Mouse (Mus musculus) left cerebral cortex, postnatal 4 days (tissue): ENCODE data around the gene Clcn2. TPM values are rescaled to one million over a fixed set of nuclear protein-coding genes. Genes with fewer than 3 reads are reported as not detected.

ENCODE experiments used
- DNase-seq: peaks from one replicate; pipeline ENCODE4 v3.0.0-alpha.2; 2022
- intact Hi-C: fragments of 180-260 bp; cut with DNase I; formaldehyde crosslinking; loops from one replicate; pipeline ENCODE4 v1.15.1; 2025
- total RNA-seq, 2 experiments: library from RNA; stranded (reverse); gene quantifications; 2 replicates each; pipeline ENCODE4 v1.2.3; 2021

Clcn2 gene
- 10 to 100 TPM; 38.8 to 40.3 TPM for total RNA-seq

DNA sequence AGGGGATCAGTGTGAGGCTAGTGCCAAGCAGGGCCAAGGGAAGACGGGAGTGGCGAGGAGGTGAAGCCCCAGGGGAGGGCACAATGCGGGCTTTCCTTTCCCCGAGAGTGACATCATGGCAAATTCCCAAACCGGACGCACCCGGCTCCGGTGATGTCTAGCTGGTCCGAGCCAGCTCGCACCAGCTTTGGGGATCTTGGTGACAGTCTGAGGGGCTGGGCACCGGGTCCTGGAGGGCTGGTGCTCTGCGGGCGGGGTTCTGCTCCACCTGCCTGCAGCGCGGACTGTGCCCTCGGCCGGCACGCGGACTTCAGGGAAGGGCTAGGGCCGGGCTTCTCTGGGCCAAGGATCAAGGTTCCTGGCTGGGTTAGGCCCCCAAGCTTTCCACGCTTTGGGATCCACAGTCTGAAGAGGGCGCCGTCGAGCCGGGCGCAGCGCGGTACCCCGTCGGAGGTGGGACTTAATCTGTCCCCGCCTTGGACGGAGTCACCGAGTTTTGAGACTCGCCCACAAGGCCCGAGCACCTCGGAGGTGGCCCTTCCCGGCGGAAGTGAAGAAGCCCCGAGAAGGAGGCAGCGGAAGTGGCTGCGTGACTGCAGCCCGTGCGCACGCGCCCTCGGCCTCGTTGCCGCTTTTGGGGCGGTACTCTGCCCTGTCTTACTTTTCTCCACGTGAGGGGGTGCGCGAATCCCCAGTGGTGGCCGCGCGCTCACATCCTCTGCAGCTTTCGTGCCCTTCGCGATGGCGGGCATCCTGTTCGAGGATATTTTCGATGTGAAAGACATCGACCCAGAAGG is at the start of gene Clcn2, which contains the start of gene Polr2h:
Clcn2 (minus strand) TSS at position 566 of the 797 bp plus-strand sequence.
Polr2h (plus strand) TSS at position 485 of the 797 bp plus-strand sequence.
- intact Hi-C loops: loop anchor here (5.0 kb wide), 1 partner anchor 475 kb away; no protein-coding TSS in a partner anchor
- DNase-seq: peak; percentile 97

- DNase-seq: peak; percentile 60
These were observed 47.7 kb upstream of the Clcn2 start for GRCm38 (mm10) chr16:20765244-20765643.

GRCm38 (mm10) chr16:20761681-20762080 is 44.1 kb upstream of the Clcn2 start:
- peak; percentile 66 for DNase-seq
- intact Hi-C loops: no loop called here

More at GRCm38 (mm10) chr16:20765244-20765643, 47.7 kb upstream of the Clcn2 start:
- intact Hi-C loops: no loop called here

DNA sequence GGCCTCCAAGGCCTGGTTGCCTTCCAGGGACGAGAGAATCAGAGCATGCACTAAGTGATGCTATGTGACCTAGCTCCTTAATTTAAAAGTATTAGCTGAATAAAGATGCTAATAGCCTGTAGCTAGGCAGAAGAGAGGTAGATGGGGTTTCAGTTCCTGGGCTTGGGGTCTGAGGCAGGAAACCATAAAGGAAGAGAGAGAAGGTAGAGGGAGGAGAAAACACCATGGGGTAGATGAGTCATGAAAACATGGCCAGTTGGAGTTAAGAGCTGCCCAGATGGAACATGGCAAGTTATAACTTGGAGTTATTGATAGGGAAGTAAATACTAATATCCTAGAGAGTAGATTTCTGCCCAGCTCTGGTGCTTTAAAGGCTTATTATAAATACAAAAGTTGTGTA is 39.8 kb upstream of the Clcn2 start:
- no peak for DNase-seq
- intact Hi-C loops: no loop called here

- intact Hi-C loops: no loop called here
- DNase-seq: no peak
These were observed 38.5 kb upstream of the Clcn2 start for GRCm38 (mm10) chr16:20756052-20756451.

GRCm38 (mm10) chr16:20750518-20750917 is 33.0 kb upstream of the Clcn2 start:
- DNase-seq: no peak
- intact Hi-C loops: no loop called here

DNA sequence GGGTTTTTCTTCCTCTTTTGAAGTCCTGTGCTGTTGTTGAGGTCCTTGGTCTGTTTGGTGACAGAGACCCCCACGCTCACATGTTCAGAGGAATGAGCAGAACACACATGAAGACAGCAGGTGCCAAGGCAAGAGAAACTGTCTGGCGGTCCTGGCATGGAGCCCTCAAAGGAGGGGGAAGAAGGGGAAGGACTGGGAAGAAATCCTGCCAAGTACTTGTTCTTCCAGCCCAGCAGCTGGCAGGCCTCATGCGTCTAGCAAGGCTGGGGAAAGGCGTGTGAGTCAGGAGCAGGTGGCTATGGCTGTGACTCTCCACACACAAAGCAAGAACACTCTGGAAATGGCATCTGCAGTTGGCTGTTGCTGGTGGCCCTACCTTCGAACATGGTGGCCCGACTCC is 29.1 kb upstream of the Clcn2 start:
- intact Hi-C loops: no loop called here

GRCm38 (mm10) chr16:20739845-20740244 is 22.3 kb upstream of the Clcn2 start:
- no peak for DNase-seq
- intact Hi-C loops: no loop called here

More for the DNA sequence above, 29.1 kb upstream of the Clcn2 start:
- peak; percentile 93 for DNase-seq

DNA sequence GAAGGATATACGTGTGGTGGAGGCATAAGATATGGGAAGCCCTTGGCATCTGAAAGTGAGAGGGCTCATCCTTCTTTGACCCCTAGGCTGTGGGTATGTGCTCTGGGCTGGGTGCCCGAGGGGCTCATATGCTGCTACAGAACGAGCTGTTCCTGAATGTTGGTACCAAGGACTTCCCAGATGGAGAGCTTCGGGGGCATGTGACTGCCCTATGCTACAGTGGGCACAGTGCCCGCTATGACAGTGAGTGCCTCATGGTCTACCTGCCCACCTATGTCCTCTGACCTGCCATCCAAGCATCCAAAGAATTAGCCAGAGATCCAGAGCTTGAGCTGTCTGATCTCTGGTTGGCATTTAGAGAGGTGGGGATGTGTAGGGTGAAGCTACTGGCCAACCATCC is 19.3 kb upstream of the Clcn2 start:
- DNase-seq: no peak
- intact Hi-C loops: no loop called here

DNA sequence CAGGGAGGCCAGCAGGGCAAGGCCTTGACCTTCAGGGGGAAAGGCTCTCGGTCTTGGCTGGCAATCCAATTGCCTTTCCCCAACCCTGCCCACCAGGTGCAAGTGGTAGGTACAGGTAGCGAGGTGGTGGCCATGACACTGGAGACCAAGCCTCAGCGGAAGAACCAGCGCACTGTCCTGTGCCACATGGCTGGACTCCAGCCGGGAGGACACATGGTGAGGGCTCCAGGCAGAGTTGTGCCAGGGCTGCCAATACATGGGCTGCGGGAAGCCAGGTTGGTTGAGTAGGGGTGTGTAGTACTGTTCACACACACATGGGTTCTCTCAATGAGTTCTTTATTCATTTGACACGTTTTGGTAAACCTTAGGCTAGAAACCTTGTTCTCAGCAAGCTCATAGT is 18.6 kb upstream of the Clcn2 start:
- intact Hi-C loops: no loop called here
- DNase-seq: no peak

DNA sequence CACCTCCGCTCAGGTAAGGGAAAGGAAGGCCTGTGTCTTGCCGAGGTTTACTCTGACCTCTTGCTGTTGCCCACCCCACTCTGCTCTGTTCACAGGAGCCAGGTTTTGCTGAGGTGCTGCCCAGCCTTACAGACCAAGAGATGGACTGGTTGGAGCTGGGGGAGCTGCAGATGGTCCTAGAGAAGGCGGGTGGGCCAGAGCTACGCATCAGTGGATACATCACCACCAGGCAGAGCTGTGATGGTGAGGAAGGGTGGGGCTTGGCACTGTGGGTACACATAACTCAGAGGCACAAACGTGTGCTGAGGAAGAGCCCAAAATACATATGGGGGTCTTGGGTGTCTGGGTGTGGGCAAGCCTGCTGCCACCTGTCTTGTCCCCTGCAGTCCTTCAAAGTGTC is 18.1 kb upstream of the Clcn2 start:
- intact Hi-C loops: no loop called here
- peak; percentile 70 for DNase-seq

DNA sequence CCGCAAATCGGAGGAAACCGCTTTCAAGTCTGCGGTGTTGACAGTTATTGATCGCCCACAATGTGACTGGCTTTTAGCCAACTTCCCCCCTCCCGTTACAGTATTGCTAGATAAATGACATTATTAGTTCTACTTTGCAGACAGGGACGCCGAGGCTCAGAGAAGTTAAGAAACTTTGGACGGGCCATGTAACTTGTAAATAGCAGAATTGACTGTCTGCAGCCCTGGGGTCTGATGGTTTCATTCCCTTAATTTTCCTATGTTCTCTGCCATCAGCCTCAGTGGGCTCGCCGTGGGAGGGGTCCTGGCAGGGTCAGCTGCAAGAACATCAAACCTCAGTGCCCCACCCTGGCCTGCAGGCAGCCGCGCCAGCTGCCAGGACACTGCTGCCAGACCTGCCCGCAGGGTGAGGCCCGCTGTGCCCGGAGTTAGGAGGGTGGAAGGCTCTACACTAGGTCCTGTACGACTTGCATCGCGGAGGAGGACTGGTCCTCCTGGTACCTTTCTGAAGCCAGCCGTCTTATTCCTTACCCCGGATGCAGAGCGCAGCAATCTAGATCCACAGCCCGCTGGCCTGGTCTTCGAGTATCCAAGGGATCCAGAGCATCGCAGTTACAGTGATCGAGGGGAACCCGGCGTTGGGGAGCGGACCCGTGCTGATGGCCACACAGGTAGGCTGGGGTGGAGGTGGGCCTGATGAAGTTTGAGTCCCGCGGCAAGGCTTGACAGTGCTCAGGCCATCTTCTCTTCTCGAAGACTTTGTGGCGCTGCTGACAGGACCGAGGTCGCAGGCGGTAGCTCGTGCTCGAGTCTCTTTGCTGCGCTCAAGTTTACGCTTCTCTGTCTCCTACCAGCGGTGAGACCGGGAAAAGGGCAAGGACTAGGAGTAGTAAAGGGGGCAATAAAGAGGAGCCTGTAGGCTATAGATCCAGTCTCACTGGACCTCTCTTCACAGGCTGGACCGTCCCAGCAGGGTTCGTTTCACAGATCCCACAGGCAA is 16.5 kb upstream of the Clcn2 start, which contains the start of gene Thpo:
Thpo (minus strand) TSS at position 781 of the 1,000 bp plus-strand sequence.
- peak; percentile 69 for DNase-seq
- intact Hi-C loops: no loop called here

DNA sequence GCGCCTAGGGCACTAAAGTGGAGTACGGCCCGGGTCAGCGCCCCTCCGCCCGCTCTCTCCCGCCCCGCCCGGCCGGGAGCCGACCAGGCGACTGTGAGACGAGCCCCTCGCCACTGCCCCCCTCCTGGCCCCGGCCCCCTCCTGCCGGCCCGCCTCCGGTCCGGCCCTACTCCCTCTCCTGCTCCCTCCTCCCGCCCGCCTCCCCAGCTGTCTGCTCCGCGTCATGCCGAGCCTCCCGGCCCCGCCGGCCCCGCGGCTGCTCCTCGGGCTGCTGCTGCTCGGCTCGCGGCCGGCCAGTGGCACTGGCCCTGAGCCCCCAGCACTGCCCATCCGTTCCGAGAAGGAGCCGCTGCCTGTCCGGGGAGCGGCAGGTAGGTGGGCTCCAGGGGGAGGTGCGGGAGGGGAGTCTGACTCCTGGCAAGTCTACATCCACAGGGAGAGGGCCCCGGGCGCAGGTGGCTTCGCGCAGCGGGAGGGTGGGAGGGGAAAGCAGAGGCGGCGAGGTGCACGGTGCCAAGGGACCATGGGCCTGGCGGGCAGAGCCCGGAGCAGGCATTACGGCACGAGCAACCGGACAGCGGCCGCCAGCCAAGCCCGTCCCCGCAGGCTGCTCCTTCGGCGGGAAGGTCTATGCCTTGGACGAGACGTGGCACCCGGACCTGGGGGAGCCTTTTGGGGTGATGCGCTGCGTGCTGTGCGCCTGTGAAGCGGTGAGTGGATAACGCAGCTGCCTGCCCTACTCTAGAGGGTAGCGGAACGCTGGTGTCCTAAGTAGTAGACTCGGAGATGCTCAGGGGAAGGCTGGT is 15.6 kb upstream of the Clcn2 start, which contains the start of gene Chrd:
Chrd (plus strand) TSS at position 203 of the 806 bp plus-strand sequence.
- peak; percentile 90 for DNase-seq
- intact Hi-C loops: no loop called here

DNA sequence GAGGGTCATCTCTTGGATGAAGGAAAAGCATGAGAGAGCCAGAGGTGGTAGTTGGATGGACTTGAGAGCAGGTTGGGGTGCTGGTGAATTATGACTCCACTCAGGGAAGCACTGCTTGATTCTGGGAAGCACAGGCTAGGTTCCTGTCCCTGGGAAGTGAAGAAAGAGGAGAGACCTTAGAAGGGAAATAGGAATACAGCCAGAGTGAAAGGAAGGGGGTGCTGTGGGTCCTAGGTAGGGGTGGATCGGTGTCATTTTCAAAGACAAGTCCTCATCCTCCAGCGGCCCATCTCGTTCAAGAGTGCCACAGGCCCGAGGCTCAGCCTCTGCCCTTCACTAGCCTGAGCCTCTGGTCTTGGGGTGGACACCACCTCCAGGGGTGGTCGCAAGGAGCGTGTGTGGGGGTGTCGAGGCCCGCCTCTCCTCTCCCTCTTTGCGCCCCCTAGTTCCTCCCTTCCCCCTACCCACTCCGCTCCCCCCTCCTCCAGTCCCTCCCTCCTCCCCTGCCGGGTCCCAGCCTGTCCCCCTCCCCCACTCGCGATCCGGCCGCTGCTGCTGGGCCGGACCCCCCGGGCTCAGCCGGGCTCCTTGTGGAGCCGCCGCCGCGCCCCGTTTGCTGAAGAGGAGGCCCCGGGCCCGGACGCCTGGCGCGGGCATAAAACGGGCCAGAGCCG is 14.8 kb upstream of the Clcn2 start:
- intact Hi-C loops: no loop called here
- peak; percentile 66 for DNase-seq

- DNase-seq: no peak
- intact Hi-C loops: no loop called here
These were observed 14.1 kb upstream of the Clcn2 start for GRCm38 (mm10) chr16:20731688-20732087.

DNA sequence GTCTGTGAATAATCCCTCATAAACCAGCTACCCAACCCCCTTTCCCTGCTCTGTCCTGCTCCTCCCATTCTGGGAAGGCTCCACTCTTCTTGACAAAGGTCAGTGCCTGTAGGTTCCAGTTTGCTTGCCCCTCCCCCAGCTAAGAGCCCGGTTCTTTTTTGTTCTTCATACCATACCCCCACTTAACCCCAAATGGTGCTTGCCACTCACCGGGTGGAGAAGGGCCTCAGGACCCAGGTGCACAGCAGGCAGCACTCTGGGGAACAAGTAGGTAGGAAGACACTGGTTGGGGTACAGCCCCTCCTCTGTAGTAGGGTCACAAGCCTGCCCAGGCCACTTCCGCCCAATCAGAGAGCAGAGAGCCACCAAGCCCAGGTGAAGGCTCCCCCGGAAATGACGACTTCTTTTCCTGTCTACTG is 12.8 kb upstream of the Clcn2 start:
- intact Hi-C loops: no loop called here
- DNase-seq: no peak

GRCm38 (mm10) chr16:20726384-20726783 is 8.8 kb upstream of the Clcn2 start:
- intact Hi-C loops: no loop called here

GRCm38 (mm10) chr16:20725750-20726149 is 8.2 kb upstream of the Clcn2 start:
- no peak for DNase-seq
- intact Hi-C loops: no loop called here

More at GRCm38 (mm10) chr16:20726384-20726783, 8.8 kb upstream of the Clcn2 start:
- DNase-seq: no peak

- intact Hi-C loops: no loop called here
- DNase-seq: no peak
These were observed 7.8 kb upstream of the Clcn2 start for GRCm38 (mm10) chr16:20725321-20725720.

DNA sequence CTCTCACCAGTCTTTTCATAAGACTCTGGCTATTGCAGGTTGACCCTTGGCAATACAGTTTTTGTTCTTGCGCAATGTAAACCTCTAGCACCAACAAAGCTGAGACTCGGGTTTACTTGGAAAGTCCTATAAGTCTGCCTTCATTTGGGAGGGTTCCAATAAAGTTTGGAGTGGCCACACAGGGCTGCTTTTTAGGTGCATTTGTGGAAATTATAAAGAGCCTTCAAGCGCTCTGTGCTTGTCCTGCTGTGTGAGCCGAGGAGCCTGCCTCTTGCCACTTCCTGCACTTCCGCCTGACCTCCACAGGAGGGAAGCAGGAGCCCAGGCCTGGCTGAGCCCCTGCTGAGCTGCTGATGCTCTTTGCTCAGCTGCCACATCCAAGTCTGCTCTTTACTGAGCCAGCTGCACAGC is 6.8 kb upstream of the Clcn2 start:
- no peak for DNase-seq
- intact Hi-C loops: no loop called here
